ENCODE assay signal across 18 mouse cellular contexts in genomic region chr9:48814881-48815495, GRCm38 (mm10). TPM values are rescaled to one million over a fixed set of nuclear protein-coding genes. Genes with fewer than 3 reads are reported as not detected.
A peak's percentile ranks its signal among the peaks of the same experiment; 100 is the strongest.
DNase-seq lines count a peak whose midpoint lies in the region; ATAC-seq and TF ChIP-seq lines count a peak whose summit lies in the region.
"Had no signal": no experiment of that assay in that cellular context is flagged by ENCODE, and none has a peak within 500 bp of the region (broad histone marks: within the 10 kb centered on the region; RNA-seq: fewer than 3 reads in every experiment).

No protein-coding gene starts in this region.

- H3K4me2 ChIP-seq in forebrain, embryonic 11.5 days (ENCODE audit: low read depth, low read length, severe bottlenecking): no peak overlapping the region
- H3K4me2 ChIP-seq: embryonic facial prominence, embryonic 12.5 days; forebrain, embryonic 13.5 days; kidney, embryonic 15.5 days; limb, embryonic 15.5 days; neural tube, embryonic 12.5 days had no signal

- H3K27ac ChIP-seq in heart, embryonic 10.5 days: peak overlapping the region; percentile 38; the same call in 1 of the 2 replicates
- peak overlapping the region; percentile 24; the same call in 1 of the 2 replicates for H3K27ac ChIP-seq in left cerebral cortex, adult 2 months
- H3K27ac ChIP-seq in forebrain, embryonic 11.5 days (ENCODE audit: low read depth, low read length): no peak overlapping the region
- H3K27ac ChIP-seq: embryonic facial prominence, embryonic 12.5 days; forebrain, embryonic 13.5 days; kidney, embryonic 15.5 days; limb, embryonic 15.5 days; macrophage; neural tube, embryonic 12.5 days had no signal

- peaks cover 45% of the 10 kb centered on the region for H3K4me1 ChIP-seq in heart, embryonic 10.5 days
- H3K4me1 ChIP-seq in forebrain, embryonic 11.5 days (replicated peaks; ENCODE audit: control insufficient read depth, insufficient read depth, low read length): no peaks in the 10 kb centered on the region
- H3K4me1 ChIP-seq: forebrain, embryonic 13.5 days; kidney, embryonic 15.5 days had no signal

- no peak overlapping the region for H3K4me3 ChIP-seq in heart, embryonic 10.5 days
- no peak overlapping the region for H3K4me3 ChIP-seq in left cerebral cortex, adult 2 months
- no peak overlapping the region for H3K4me3 ChIP-seq in forebrain, embryonic 11.5 days (ENCODE audit: low read depth, low read length)
- H3K4me3 ChIP-seq: embryonic facial prominence, embryonic 12.5 days; forebrain, embryonic 13.5 days; hindbrain, embryonic 10.5 days; kidney, embryonic 15.5 days; limb, embryonic 15.5 days; neural tube, embryonic 12.5 days had no signal

- no peaks in the 10 kb centered on the region for H3K36me3 ChIP-seq in heart, embryonic 10.5 days
- no peaks in the 10 kb centered on the region for H3K36me3 ChIP-seq in forebrain, embryonic 11.5 days (ENCODE audit: control insufficient read depth, insufficient read depth, low read length)
- H3K36me3 ChIP-seq: embryonic facial prominence, embryonic 12.5 days; kidney, embryonic 15.5 days; limb, embryonic 15.5 days; neural tube, embryonic 12.5 days had no signal

- DNase-seq in heart, embryonic 10.5 days (ENCODE audit: low spot score): no peak
- no peak for DNase-seq in heart, adult 11 months
- DNase-seq in left cerebral cortex, adult 2 months (ENCODE audit: extremely low spot score in 1 of 2, low spot score in 2 of 2): no peak
- DNase-seq in left cerebral cortex, postnatal 10 days (ENCODE audit: extremely low spot score in 1 of 2, low spot score in 2 of 2): no peak
- DNase-seq in forebrain, embryonic 11.5 days (ENCODE audit: low spot score): no peak
- DNase-seq: cerebellum, adult 11 months; thymus, adult 18-20 months had no signal

- H3K9me3 ChIP-seq in heart, embryonic 10.5 days: no peaks in the 10 kb centered on the region
- no peaks in the 10 kb centered on the region for H3K9me3 ChIP-seq in forebrain, embryonic 11.5 days (ENCODE audit: control insufficient read depth, low read length)
- H3K9me3 ChIP-seq: embryonic facial prominence, embryonic 12.5 days; forebrain, embryonic 13.5 days; hindbrain, embryonic 10.5 days; kidney, embryonic 15.5 days; limb, embryonic 15.5 days; neural tube, embryonic 12.5 days had no signal

- H3K9ac ChIP-seq in forebrain, embryonic 11.5 days (ENCODE audit: low read length): no peak overlapping the region
- H3K9ac ChIP-seq: embryonic facial prominence, embryonic 12.5 days; forebrain, embryonic 13.5 days; kidney, embryonic 15.5 days; limb, embryonic 15.5 days; neural tube, embryonic 12.5 days had no signal

- peak; percentile 26; the same call in 1 of the 2 replicates for ATAC-seq in erythroid progenitor cell, adult 5-6 weeks (replicated peaks; ENCODE audit: low FRiP score, poor library complexity, severe bottlenecking)
- ATAC-seq in megakaryocyte, adult 5-6 weeks (ENCODE audit: poor library complexity, severe bottlenecking): peak; percentile 6
- no peak for ATAC-seq in CD4-positive, CD25-positive, alpha-beta regulatory T cell, adult 4 months
- ATAC-seq in forebrain, embryonic 11.5 days (replicated peaks; ENCODE audit: low FRiP score): no peak
- ATAC-seq: forebrain, embryonic 13.5 days; inflammation-experienced regulatory T-cells, adult 6 months had no signal

- H3K27me3 ChIP-seq in heart, embryonic 10.5 days (ENCODE audit: insufficient read depth, poor library complexity, severe bottlenecking): peaks cover 66% of the 10 kb centered on the region
- H3K27me3 ChIP-seq in forebrain, embryonic 11.5 days (ENCODE audit: control insufficient read depth, insufficient read depth, low read length): no peaks in the 10 kb centered on the region
- H3K27me3 ChIP-seq: forebrain, embryonic 13.5 days; neural tube, embryonic 12.5 days had no signal

- TF ChIP-seq CTCF in left cerebral cortex, adult 2 months (IDR thresholded peaks at IDR 0.05): no peak

- WGBS in heart, embryonic 10.5 days: 78% methylated on average over 12 of the region's 12 CpGs
- WGBS in forebrain, embryonic 11.5 days: 90% methylated on average over 12 of the region's 12 CpGs

- intact Hi-C loops in left cerebral cortex, adult 2 months (cut with DNase I): no loop called here
- intact Hi-C loops in left cerebral cortex, postnatal 10 days (cut with DNase I): no loop called here

RNA-seq across cellular contexts. Expression of gene Zbtb16, which starts 21.0 kb away (rescaled TPM):
- 2.6 and 3.1 TPM in 2 replicates for polyA plus RNA-seq in heart, embryonic 10.5 days (2016; fragmentation: Nextera tagmentation; extraction: Ambion mirVana)
- 100 to 1,000 TPM in 1 of 2 experiments, 10 to 100 TPM in 1; 92.9 to 111 TPM for total RNA-seq in left cerebral cortex, adult 2 months (2021)
- total RNA-seq in left cerebral cortex, postnatal 10 days (2021): 10 to 100 TPM; 32.2 to 47.0 TPM
- total RNA-seq in erythroid progenitor cell, adult 5-6 weeks (2015; ENCODE audit: low replicate concordance): under 0.01 TPM in 1 of 2 replicates, not detected in the other
- total RNA-seq in erythroid progenitor cell, adult 5-6 weeks (2017; ENCODE audit: low replicate concordance): 0.13 and 0.76 TPM in 2 replicates
- total RNA-seq in megakaryocyte, adult 5-6 weeks (2015): 1.9 and 3.0 TPM in 2 replicates
- total RNA-seq in megakaryocyte, adult 5-6 weeks (2017): 2.2 and 2.7 TPM in 2 replicates
- not detected for polyA plus RNA-seq in CD4-positive, CD25-positive, alpha-beta regulatory T cell, adult 4 months (2017; shearing (Covaris generic))
- 6.6 TPM in 2 replicates for polyA plus RNA-seq in forebrain, embryonic 11.5 days (2014; fragmentation: Nextera tagmentation; extraction: Ambion mirVana)
- polyA plus RNA-seq: inflammation-experienced regulatory T-cells, adult 6 months had no signal

Comparison
In these comparisons a context has a peak if more than half of its experiments do, and no peak if none do; other contexts are left out.
1. ATAC-seq: peak in erythroid progenitor cell, adult 5-6 weeks (single experiment) and megakaryocyte, adult 5-6 weeks (single experiment); none in CD4-positive, CD25-positive, alpha-beta regulatory T cell, adult 4 months (single experiment) and forebrain, embryonic 11.5 days (single experiment).
2. RNA of gene Zbtb16, which starts 21.0 kb away (total RNA-seq): 92.9 to 111 TPM in left cerebral cortex, adult 2 months and 32.2 to 47.0 TPM in left cerebral cortex, postnatal 10 days; 1.9 to 3.0 TPM in megakaryocyte, adult 5-6 weeks and under 0.01 to 0.76 TPM in erythroid progenitor cell, adult 5-6 weeks; every median in the first group is over 4 times any median in the second.